Mouse (Mus musculus): ENCODE data around the gene Marf1. TPM values are rescaled to one million over a fixed set of nuclear protein-coding genes. Genes with fewer than 3 reads are reported as not detected.
"Not testable (repeated sequence)": the region's sequence is repeated elsewhere in the genome, so short reads cannot be mapped to it uniquely, and the experiment has no call there.

Marf1 gene
- total RNA-seq, 2 experiments from 2014 or later, result 15.4 to 40.4 TPM

DNA sequence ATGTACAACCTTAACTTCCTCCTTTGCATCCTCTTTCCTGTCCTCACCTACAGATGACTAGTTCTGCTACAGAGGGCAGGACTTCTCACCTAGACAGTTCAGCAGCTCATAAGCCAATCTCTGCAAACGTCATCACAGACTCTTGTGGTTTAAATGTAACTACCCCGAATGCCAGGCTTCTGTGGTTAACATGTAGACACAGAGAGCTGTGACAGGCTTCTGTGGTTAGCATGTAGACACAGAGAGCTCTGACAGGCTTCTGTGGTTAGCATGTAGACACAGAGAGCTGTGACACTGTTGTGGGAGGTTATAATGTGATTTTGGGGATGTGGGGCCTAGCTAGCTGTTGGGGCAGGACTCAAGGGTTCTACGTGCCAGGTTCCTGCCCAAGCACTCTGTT lies 74.9 kb downstream of the Marf1 start:
- 0 out of 2 replicates have a peak, but pooled peaks have one; percentile 22 for ATAC-seq (replicated peaks; ENCODE audit: low FRiP score, low TSS enrichment, poor library complexity, severe bottlenecking)

DNA sequence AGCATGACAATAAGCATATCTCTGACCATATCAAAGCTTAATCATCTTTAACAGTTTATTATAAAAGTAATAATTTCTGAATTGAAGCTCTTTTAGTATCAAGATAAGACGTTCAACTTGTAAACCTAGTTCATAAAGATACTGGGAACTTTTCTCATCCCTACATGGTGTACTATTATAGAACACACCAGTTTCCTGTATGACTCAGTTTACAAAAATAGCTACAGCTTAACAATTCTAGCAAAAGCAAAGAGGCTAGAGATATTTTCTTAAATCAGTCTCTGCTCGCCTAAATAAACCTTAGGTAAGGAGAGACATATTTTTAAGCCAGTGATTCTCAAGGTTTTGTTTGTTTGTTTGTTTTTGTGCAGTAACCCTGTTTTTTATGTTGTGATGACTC lies 80.2 kb downstream of the Marf1 start:
- ATAC-seq (replicated peaks; ENCODE audit: low FRiP score, low TSS enrichment, poor library complexity, severe bottlenecking), result no peak

DNA sequence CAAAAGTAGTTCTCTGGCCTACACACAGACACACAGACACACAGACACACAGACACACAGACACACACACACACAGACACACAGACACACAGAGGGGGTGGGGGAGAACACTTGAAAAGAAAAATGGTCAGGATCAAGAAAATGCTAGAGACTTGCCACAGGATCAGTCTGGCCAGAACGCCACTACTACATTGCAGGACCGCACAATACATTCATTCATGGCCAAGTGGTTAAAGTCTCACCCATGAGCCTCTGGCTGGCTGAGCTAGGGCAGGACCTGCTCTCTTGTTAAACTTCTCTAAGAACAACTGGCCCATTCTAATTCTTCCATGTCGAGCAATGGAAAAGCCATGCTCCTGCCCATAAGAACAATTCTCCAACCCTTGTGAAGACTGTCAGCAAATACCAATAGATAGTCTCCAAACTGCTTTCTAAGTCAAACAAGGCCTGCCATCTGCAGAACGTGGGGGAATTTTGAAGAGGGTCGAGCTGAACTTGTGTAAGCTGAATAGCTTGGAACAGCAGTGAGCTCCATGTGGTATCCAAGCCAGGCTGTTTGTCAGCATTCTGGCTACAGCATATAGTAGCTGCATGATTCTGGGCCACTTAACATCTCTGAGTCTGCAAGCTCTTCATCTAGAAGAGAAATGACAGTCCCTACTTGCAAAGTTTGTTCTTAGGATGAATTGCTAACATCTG lies 92.5 kb downstream of the Marf1 start:
- no peak for ATAC-seq (replicated peaks; ENCODE audit: low FRiP score, low TSS enrichment, poor library complexity, severe bottlenecking)

DNA sequence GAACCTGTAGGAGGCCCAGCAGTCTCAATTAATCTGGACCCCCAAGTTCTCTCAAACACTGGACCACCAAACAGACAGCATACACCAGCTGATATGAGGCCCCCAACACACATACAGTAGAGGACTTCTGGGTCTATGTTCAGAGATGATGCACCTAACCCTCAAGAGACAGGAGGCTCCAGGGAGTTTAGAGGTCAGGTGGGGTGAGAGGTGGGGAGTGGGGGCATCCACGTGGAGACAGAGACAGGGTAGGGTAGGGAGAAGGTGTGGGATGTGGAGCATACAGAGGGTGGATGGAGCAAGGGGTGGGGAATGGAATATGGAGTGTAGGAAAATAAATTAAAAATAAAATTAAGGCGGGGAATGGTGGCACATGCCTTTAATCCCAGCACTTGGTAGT lies 94.5 kb downstream of the Marf1 start:
- not testable (repeated sequence) for ATAC-seq (replicated peaks; ENCODE audit: low FRiP score, low TSS enrichment, poor library complexity, severe bottlenecking)

DNA sequence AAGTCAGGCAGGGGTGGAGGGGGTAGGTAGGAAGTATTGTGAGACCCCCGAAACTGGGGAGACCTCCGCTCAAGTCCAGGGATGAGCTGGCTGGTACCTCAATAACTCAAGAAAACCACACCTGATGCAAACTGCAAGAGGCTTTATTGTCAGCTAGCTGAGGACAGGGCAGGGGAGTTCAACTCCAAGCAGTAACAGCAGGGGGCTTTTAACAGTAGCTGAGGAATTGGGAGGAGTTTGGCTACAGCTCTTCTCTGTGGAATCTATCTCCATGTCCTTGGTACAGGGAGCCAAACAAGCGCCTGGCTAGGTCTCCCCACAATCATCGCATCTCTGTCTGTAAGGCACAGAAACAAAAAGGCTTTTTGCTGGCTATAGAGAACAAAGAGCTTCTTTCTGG lies 96.6 kb downstream of the Marf1 start:
- ATAC-seq (replicated peaks; ENCODE audit: low FRiP score, low TSS enrichment, poor library complexity, severe bottlenecking), result not testable (repeated sequence)

DNA sequence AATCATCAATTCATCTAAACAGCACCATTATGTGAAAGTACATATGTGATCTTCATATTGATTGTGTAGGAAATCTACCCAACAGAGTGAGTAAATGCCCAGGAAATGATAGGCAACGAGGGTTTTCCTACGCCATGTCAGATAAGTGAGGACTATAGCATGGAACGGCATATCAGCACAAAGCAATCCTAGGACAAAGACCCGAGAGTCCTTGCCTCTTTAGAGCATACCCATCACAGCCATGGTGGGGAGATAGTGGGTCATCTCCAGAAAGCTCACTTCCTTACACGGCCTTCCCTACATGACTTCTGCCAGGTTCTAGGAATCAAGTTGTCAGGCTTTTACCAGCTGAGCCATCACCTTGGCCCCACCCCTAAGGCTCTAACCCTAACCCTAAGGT lies 103.3 kb downstream of the Marf1 start:
- no peak for ATAC-seq (replicated peaks; ENCODE audit: low FRiP score, low TSS enrichment, poor library complexity, severe bottlenecking)

Other genes starting within 250 kb of the Marf1 start
- gene 2900011O08Rik, start 176.7 kb downstream of the Marf1 start, total RNA-seq (2014; fragmentation: Nextera tagmentation), result not detected in 2 replicates
- 3.3 TPM in 1 of 2 replicates, not detected in the other for gene 2900011O08Rik, start 176.7 kb downstream of the Marf1 start, total RNA-seq (2017)
- gene Ifitm7, start 176.5 kb downstream of the Marf1 start, total RNA-seq (2014; fragmentation: Nextera tagmentation), result not detected in 2 replicates
- gene Ifitm7, start 176.5 kb downstream of the Marf1 start, total RNA-seq (2017), result not detected in 2 replicates
- gene Nde1, start 76 bp downstream of the Marf1 start, total RNA-seq (2014; fragmentation: Nextera tagmentation), result 53.6 and 56.1 TPM in 2 replicates
- 51.4 and 55.8 TPM in 2 replicates for gene Nde1, start 76 bp downstream of the Marf1 start, total RNA-seq (2017)
- 0.15 TPM in 1 of 2 replicates, not detected in the other for gene Myh11, start 128.0 kb upstream of the Marf1 start, total RNA-seq (2014; fragmentation: Nextera tagmentation)
- gene Myh11, start 128.0 kb upstream of the Marf1 start, total RNA-seq (2017), result 0.09 TPM in 1 of 2 replicates, not detected in the other
- gene Fopnl, start 154.1 kb upstream of the Marf1 start, total RNA-seq (2014; fragmentation: Nextera tagmentation), result 60.9 and 92.5 TPM in 2 replicates
- gene Fopnl, start 154.1 kb upstream of the Marf1 start, total RNA-seq (2017), result 39.4 and 40.3 TPM in 2 replicates
- gene Abcc1, start 198.2 kb upstream of the Marf1 start, total RNA-seq (2014; fragmentation: Nextera tagmentation), result 32.6 and 42.0 TPM in 2 replicates
- 19.1 and 25.8 TPM in 2 replicates for gene Abcc1, start 198.2 kb upstream of the Marf1 start, total RNA-seq (2017)